Mouse (Mus musculus) lung, postnatal 0 days (tissue): ENCODE data around the gene Lsm5. TPM values are rescaled to one million over a fixed set of nuclear protein-coding genes. Genes with fewer than 3 reads are reported as not detected.

Experiments used
- ATAC-seq: fragments of 200-750 bp; cut with Nextera tagmentation; 2 replicates; pipeline ENCODE4 v1.8.0; 2017; ENCODE audit warnings: moderate library complexity
- DNase-seq: peaks from one replicate; pipeline ENCODE4 v3.0.0-alpha.2; 2016; ENCODE audit warnings: low spot score
- H3K27ac ChIP-seq: fragments of 300-500 bp; sonication (generic); 2 replicates; pipeline ENCODE4 v1.5.1; 2014; ENCODE audit warnings: antibody characterized with exemption, mild to moderate bottlenecking, low read length, mixed read lengths
- H3K27me3 ChIP-seq: fragments of 300-500 bp; sonication (generic); replicated peaks from 2 replicates; pipeline ENCODE4 v1.6.1; 2014; ENCODE audit warnings: low read length, mixed read lengths; ENCODE audit not compliant: insufficient read depth
- H3K36me3 ChIP-seq: fragments of 300-500 bp; sonication (generic); 2 replicates; pipeline ENCODE4 v1.6.1; 2014; ENCODE audit warnings: low read length, mixed read lengths; ENCODE audit not compliant: insufficient read depth
- H3K4me1 ChIP-seq: fragments of 300-500 bp; sonication (generic); 2 replicates; pipeline ENCODE4 v1.6.1; 2014; ENCODE audit warnings: antibody characterized with exemption, low read depth, low read length, mixed read lengths; ENCODE audit not compliant: insufficient read depth
- H3K4me2 ChIP-seq: fragments of 300-500 bp; sonication (generic); replicated peaks from 2 replicates; pipeline ENCODE4 v1.6.1; 2014; ENCODE audit warnings: low read depth, mild to moderate bottlenecking, low read length, moderate library complexity, mixed read lengths
- H3K4me3 ChIP-seq: fragments of 300-500 bp; sonication (generic); 2 replicates; pipeline ENCODE4 v1.5.1; 2014; ENCODE audit warnings: low read depth, low read length
- H3K9ac ChIP-seq: fragments of 300-500 bp; sonication (generic); replicated peaks from 2 replicates; pipeline ENCODE4 v1.6.1; 2014; ENCODE audit warnings: low read depth, mild to moderate bottlenecking
- H3K9me3 ChIP-seq: fragments of 300-500 bp; sonication (generic); 2 replicates; pipeline ENCODE4 v1.6.1; 2016; ENCODE audit warnings: low read length, mixed read lengths
- CTCF ChIP-seq: IDR thresholded peaks from 2 replicates; pipeline ENCODE4 v1.5.1; 2016; ENCODE audit warnings: antibody characterized with exemption, mild to moderate bottlenecking
- EP300 ChIP-seq: IDR thresholded peaks from 2 replicates; pipeline ENCODE4 v1.6.1; 2016; ENCODE audit warnings: antibody characterized with exemption, mild to moderate bottlenecking, control low read depth
- WGBS: fragments of 180-500 bp; shearing (Covaris S2); extraction: QIAGEN DNeasy Blood & Tissue Kit; methylation state at CpG from one replicate; pipeline ENCODE4 v1.1.7; 2014; 5-methylcytosine and 5-hydroxymethylcytosine counted together
- polyA plus RNA-seq: library from polyadenylated mRNA; unstranded; fragments of >200 nt; fragmentation: Nextera tagmentation; extraction: Ambion mirVana; gene quantifications from 2 replicates; pipeline ENCODE4 v1.2.1, GENCODE M21; 2015

Lsm5 gene
- polyA plus RNA-seq = 68.0 and 70.7 TPM in 2 replicates

DNA sequence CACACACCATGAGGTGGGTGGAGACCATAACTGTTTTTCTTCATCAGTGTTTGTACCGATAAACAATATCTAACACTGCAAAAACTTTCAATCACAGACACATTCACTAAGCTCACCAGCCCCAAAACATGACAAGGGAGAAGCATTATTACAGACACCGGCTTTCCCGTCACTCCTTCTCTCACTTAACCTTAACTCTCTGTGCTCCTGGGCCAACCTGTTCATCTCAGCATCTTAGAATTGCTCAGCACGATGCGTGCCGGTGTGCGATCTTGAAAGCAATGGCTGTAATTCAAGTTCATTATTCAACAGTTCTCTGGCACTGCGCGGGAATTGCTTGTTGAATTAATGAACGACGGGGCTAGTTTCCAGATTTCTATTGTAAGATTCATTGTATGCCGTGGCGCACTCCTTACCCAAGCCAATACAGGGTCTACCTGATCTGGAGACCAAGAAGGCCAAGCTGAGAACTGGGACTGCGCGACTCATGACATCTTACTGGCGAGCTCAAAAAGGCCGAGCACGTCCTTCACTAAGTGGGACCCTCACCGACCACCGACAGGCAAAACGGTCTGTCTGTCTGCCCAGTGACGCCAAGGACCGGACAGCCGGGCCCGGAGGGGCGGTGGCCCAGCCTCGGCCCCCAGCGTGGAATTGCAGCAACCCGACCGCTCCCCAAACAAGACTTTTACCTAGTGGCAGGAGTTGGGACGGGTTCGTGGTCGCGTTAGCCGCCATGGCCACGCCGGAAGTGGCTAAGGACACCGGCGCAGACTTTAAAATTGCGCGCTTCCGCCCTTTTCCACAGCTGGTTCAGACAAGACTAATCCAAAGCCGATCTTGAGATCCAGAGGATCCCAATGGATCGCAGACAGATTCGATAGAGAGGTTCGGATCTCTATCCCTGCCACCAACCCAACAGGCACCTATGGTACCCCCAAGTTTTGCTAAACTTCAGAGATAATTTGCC, at the start of gene Lsm5:
Gene Lsm5, minus strand, starts transcription at position 780 of the 970 bp plus-strand sequence.
- Histone ChIP-seq H3K36me3 (no peaks in the 10 kb centered on the region), H3K4me3 (peak within 1 kb of the TSS; percentile 75), H3K4me1 (peaks cover 3% of the 10 kb centered on the region; the same call in 1 of the 2 replicates), H3K9me3 (no peaks in the 10 kb centered on the region), H3K27me3 (no peaks in the 10 kb centered on the region), H3K9ac (peak within 1 kb of the TSS; percentile 65), H3K4me2 (peak within 1 kb of the TSS; percentile 78), H3K27ac (no peak within 1 kb of the TSS)
- peak; percentile 91 for ATAC-seq
- DNase-seq = peak; percentile 91
- under 1% methylated on average over 46 of the region's 46 CpGs for WGBS
- TF ChIP-seq EP300 = no peak
- peak; percentile 24 for TF ChIP-seq CTCF

GRCm38 (mm10) chr6:56753719-56754118, 49.2 kb upstream of the Lsm5 start:
- Histone ChIP-seq H3K4me2 (no peak overlapping the region), H3K9ac (no peak overlapping the region), H3K36me3 (peaks cover 21% of the 10 kb centered on the region; the same call in 1 of the 2 replicates), H3K9me3 (no peaks in the 10 kb centered on the region), H3K27ac (no peak overlapping the region), H3K4me1 (no peaks in the 10 kb centered on the region), H3K27me3 (no peaks in the 10 kb centered on the region), H3K4me3 (no peak overlapping the region)
- ATAC-seq (no peak), DNase-seq (no peak)
- 81% methylated on average over 3 of the region's 3 CpGs for WGBS
- TF ChIP-seq CTCF = no peak
- TF ChIP-seq EP300 = no peak

DNA sequence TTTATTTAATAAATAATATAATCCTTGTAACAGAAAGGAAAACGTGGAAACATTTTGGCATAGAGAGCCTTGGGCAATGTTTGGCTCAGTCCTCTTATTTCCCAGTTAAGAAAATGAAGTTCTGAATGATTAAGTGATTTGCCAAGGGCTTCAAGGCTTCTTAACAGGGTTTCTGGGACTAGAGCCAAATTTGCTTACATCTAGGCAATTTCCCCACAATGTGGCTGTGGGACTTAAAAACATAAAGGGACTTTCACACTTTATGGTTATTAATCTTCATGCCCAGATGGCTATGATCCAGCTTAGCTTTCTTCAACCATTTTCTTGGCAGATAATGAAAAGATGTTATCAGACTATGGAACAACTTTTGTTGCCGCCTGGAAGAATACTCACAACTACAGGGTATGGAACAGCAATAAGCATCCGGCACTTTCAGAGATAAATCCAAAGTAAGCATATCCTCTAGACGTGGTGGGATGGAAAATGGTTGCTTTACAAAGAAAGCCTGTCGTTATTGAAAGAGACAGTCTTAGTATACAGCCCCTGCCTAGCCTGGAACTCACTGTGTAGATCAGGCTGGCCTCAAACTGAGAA, 41.5 kb upstream of the Lsm5 start:
- 32% methylated on average over 5 of the region's 5 CpGs for WGBS
- Histone ChIP-seq H3K9me3 (no peaks in the 10 kb centered on the region), H3K4me3 (no peak overlapping the region), H3K27ac (no peak overlapping the region), H3K4me2 (no peak overlapping the region), H3K9ac (no peak overlapping the region), H3K27me3 (no peaks in the 10 kb centered on the region), H3K36me3 (no peaks in the 10 kb centered on the region; the same call in 1 of the 2 replicates), H3K4me1 (no peaks in the 10 kb centered on the region)
- peak; percentile 64; the same call in 1 of the 2 replicates for TF ChIP-seq EP300
- TF ChIP-seq CTCF = no peak
- peak; percentile 82 for ATAC-seq
- peak; percentile 92 for DNase-seq

DNA sequence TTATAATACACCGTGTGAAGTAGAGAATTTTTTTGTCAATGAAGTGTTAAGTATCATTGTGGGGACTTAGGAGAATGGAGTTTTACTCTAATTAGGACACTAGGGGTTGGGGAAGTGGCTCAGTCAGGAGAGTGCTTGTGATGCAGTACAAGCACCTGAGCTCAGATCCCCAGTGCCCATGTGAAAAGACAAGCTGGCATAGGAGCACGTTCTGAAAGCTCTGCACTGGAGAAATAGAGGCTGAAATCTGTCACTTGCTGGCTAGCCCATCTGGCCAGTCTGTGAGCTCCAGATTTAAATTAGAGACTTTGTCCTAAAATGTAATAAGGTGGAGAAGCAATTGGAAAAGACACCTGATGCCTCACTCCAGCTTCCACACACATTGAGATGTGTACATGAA, 28.0 kb upstream of the Lsm5 start:
- DNase-seq (no peak), ATAC-seq (no peak)
- TF ChIP-seq EP300 (no peak), CTCF (no peak)
- no peaks in the 10 kb centered on the region for H3K9me3 ChIP-seq
- no peak overlapping the region for H3K4me2 ChIP-seq
- no peaks in the 10 kb centered on the region for H3K4me1 ChIP-seq
- no peak overlapping the region for H3K9ac ChIP-seq
- no peak overlapping the region for H3K27ac ChIP-seq
- WGBS = 76% methylated on average over 2 of the region's 2 CpGs
- H3K27me3 ChIP-seq = no peaks in the 10 kb centered on the region
- H3K36me3 ChIP-seq = peaks cover 26% of the 10 kb centered on the region
- H3K4me3 ChIP-seq = no peak overlapping the region

DNA sequence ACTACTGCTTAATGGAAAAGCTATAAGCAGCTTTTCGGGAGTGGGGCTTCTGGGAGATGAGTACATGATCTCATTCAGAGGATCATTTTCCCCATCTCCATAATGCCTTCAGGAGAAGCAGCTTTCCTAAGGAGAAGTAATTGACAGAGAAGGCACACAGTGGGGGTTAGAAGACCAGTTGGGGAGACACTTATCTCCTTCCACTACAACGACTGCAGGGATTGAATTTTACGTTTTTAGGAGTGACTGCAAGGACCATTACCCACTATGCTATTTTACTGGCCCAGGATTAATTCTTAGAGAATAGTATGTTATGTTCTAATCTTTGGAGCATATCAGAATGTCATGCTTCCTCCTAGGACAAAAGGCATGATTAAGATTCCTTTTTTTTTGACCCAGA, 16.4 kb upstream of the Lsm5 start:
- TF ChIP-seq CTCF (no peak), EP300 (no peak)
- no peak overlapping the region for H3K27ac ChIP-seq
- H3K36me3 ChIP-seq = peaks cover 7% of the 10 kb centered on the region; the same call in 1 of the 2 replicates
- no peaks in the 10 kb centered on the region for H3K4me1 ChIP-seq
- no peak for DNase-seq
- no peak overlapping the region for H3K4me3 ChIP-seq
- H3K9ac ChIP-seq = no peak overlapping the region
- H3K9me3 ChIP-seq = no peaks in the 10 kb centered on the region
- ATAC-seq = no peak
- no peak overlapping the region for H3K4me2 ChIP-seq
- no peaks in the 10 kb centered on the region for H3K27me3 ChIP-seq
- WGBS = 58% methylated on average over 3 of the region's 3 CpGs

GRCm38 (mm10) chr6:56719071-56719470, 14.6 kb upstream of the Lsm5 start:
- H3K27me3 ChIP-seq = no peaks in the 10 kb centered on the region
- no peak overlapping the region for H3K9ac ChIP-seq
- H3K4me3 ChIP-seq = no peak overlapping the region
- no peak overlapping the region for H3K27ac ChIP-seq
- 50% methylated on average over 1 of the region's 1 CpGs for WGBS
- DNase-seq (no peak), ATAC-seq (no peak)
- no peaks in the 10 kb centered on the region for H3K9me3 ChIP-seq
- TF ChIP-seq CTCF (no peak), EP300 (no peak)
- no peaks in the 10 kb centered on the region for H3K4me1 ChIP-seq
- no peak overlapping the region for H3K4me2 ChIP-seq
- no peaks in the 10 kb centered on the region for H3K36me3 ChIP-seq
